Mouse (Mus musculus) CH12.LX (cell line): ENCODE results near the gene Ppp1r26. TPM values are rescaled to one million over a fixed set of nuclear protein-coding genes. Genes with fewer than 3 reads are reported as not detected.

ENCODE experiments used
- DNase-seq: peaks from one replicate; pipeline ENCODE4 v3.0.0-alpha.2; 2013; ENCODE audit errors: extremely low read depth
- H3K27ac ChIP-seq: 2 replicates; pipeline ENCODE4 v1.5.1; 2012; ENCODE audit warnings: low read depth, mild to moderate bottlenecking, control low read depth, moderate library complexity; ENCODE audit not compliant: insufficient read depth
- H3K27me3 ChIP-seq: replicated peaks from 2 replicates; pipeline ENCODE3; 2012; ENCODE audit warnings: inconsistent platforms
- H3K36me3 ChIP-seq, 2 experiments: replicated peaks in 1 of 2; 2 replicates each; pipeline versions ENCODE3 to v1.6.1; 2012; ENCODE audit warnings: inconsistent platforms in 1 of 2, low read length in 1 of 2, mild to moderate bottlenecking in 1 of 2, mixed read lengths in 1 of 2, moderate library complexity in 1 of 2; ENCODE audit not compliant: control insufficient read depth in 1 of 2, insufficient read depth in 1 of 2
- H3K4me1 ChIP-seq, 2 experiments: 2 replicates each; pipeline ENCODE4 v1.6.1; 2012; ENCODE audit warnings: inconsistent platforms in 1 of 2, moderate library complexity in 1 of 2; ENCODE audit not compliant: insufficient read depth in 2 of 2, control insufficient read depth in 1 of 2
- H3K4me2 ChIP-seq: 2 replicates; pipeline ENCODE4 v1.6.1; 2012; ENCODE audit warnings: low read depth, mild to moderate bottlenecking, control low read depth; ENCODE audit not compliant: poor library complexity, insufficient read depth, severe bottlenecking
- H3K4me3 ChIP-seq, 3 experiments: fragments of 150-350 bp in 1 of 3; sonication (generic) in 1 of 3; replicated peaks in 1 of 3; 2 replicates each; pipeline versions ENCODE3 to v1.5.1; 2011 to 2012; ENCODE audit warnings: low read depth in 2 of 3, low read length in 2 of 3, mild to moderate bottlenecking in 2 of 3, moderate library complexity in 2 of 3, control low read depth in 1 of 3, improper control_type of control experiment in 1 of 3, inconsistent platforms in 1 of 3, mixed read lengths in 1 of 3; ENCODE audit not compliant: poor library complexity in 1 of 3
- H3K79me2 ChIP-seq: replicated peaks from 2 replicates; pipeline ENCODE4 v1.6.1; 2012; ENCODE audit warnings: mild to moderate bottlenecking, moderate library complexity; ENCODE audit not compliant: control insufficient read depth, poor library complexity, insufficient read depth, severe bottlenecking; ENCODE audit errors: extremely low read depth
- H3K9ac ChIP-seq: 2 replicates; pipeline ENCODE4 v1.6.1; 2012; ENCODE audit warnings: low read depth, mild to moderate bottlenecking, control low read depth, moderate library complexity; ENCODE audit not compliant: insufficient read depth
- H3K9me3 ChIP-seq: replicated peaks from 2 replicates; pipeline ENCODE3; 2012; ENCODE audit warnings: low read length, inconsistent platforms, mixed read lengths
- BHLHE40 ChIP-seq: IDR thresholded peaks from 2 replicates; pipeline ENCODE4 v1.6.1; 2011; ENCODE audit warnings: mild to moderate bottlenecking, low read depth, low read length, improper control_type of control experiment
- CHD1 ChIP-seq: IDR thresholded peaks from 2 replicates; pipeline ENCODE4 v1.6.1; 2012; ENCODE audit warnings: low read depth, low read length, improper control_type of control experiment, inconsistent platforms
- CTCF ChIP-seq, 2 experiments: IDR thresholded peaks in 1 of 2; conservative IDR thresholded peaks in 1 of 2; 2 replicates each; pipeline ENCODE4 v1.5.1; 2011 to 2012; ENCODE audit warnings: low read depth in 2 of 2, low read length in 2 of 2, improper control_type of control experiment in 1 of 2, inconsistent platforms in 1 of 2, mild to moderate bottlenecking in 1 of 2, moderate library complexity in 1 of 2
- E2F4 ChIP-seq: IDR thresholded peaks from 2 replicates; pipeline ENCODE4 v1.6.1; 2011; ENCODE audit warnings: low read depth, low read length, improper control_type of control experiment; ENCODE audit not compliant: insufficient replicate concordance
- EP300 ChIP-seq: IDR thresholded peaks from 2 replicates; pipeline ENCODE4 v1.6.1; 2011; ENCODE audit warnings: low read length, improper control_type of control experiment
- ETS1 ChIP-seq: conservative IDR thresholded peaks from 2 replicates; pipeline ENCODE4 v1.6.1; 2012; ENCODE audit warnings: low read depth, mild to moderate bottlenecking, inconsistent platforms, low read length, improper control_type of control experiment, moderate library complexity
- GABPA ChIP-seq: IDR thresholded peaks from 2 replicates; pipeline ENCODE4 v1.6.1; 2012; ENCODE audit warnings: low read depth, low read length, improper control_type of control experiment, inconsistent platforms; ENCODE audit not compliant: insufficient replicate concordance
- IRF4 ChIP-seq: IDR thresholded peaks from 2 replicates; pipeline ENCODE4 v1.6.1; 2014; ENCODE audit warnings: low read depth, mild to moderate bottlenecking, inconsistent platforms, low read length, improper control_type of control experiment
- JUN ChIP-seq: IDR thresholded peaks from 2 replicates; pipeline ENCODE4 v1.6.1; 2011; ENCODE audit warnings: low read depth, mild to moderate bottlenecking, low read length, improper control_type of control experiment, moderate library complexity; ENCODE audit not compliant: insufficient read depth
- JUND ChIP-seq: conservative IDR thresholded peaks from 2 replicates; pipeline ENCODE4 v1.6.1; 2011; ENCODE audit warnings: low read depth, low read length, improper control_type of control experiment
- KAT2A ChIP-seq: IDR thresholded peaks from 2 replicates; pipeline ENCODE4 v1.6.1; 2012; ENCODE audit warnings: low read length, improper control_type of control experiment, inconsistent platforms; ENCODE audit not compliant: insufficient replicate concordance
- MAX ChIP-seq: IDR thresholded peaks from 2 replicates; pipeline ENCODE4 v1.6.1; 2011; ENCODE audit warnings: low read length, improper control_type of control experiment
- MAZ ChIP-seq: IDR thresholded peaks from 2 replicates; pipeline ENCODE4 v1.6.1; 2012; ENCODE audit warnings: low read depth, mild to moderate bottlenecking, inconsistent platforms, low read length, improper control_type of control experiment, moderate library complexity
- MEF2A ChIP-seq: IDR thresholded peaks from 2 replicates; pipeline ENCODE4 v1.6.1; 2014; ENCODE audit warnings: low read depth, mild to moderate bottlenecking, inconsistent platforms, low read length, improper control_type of control experiment, borderline replicate concordance
- MXI1 ChIP-seq: IDR thresholded peaks from 2 replicates; pipeline ENCODE4 v1.6.1; 2011; ENCODE audit warnings: mild to moderate bottlenecking, low read depth, low read length, improper control_type of control experiment
- MYC ChIP-seq: IDR thresholded peaks from 2 replicates; pipeline ENCODE4 v1.6.1; 2011; ENCODE audit warnings: low read depth, mild to moderate bottlenecking, improper control_type of control experiment, low read length
- NRF1 ChIP-seq: IDR thresholded peaks from 2 replicates; pipeline ENCODE4 v1.6.1; 2014; ENCODE audit warnings: low read depth, mild to moderate bottlenecking, inconsistent platforms, low read length, improper control_type of control experiment, moderate library complexity
- PAX5 ChIP-seq: IDR thresholded peaks from 2 replicates; pipeline ENCODE4 v1.6.1; 2012; ENCODE audit warnings: low read length, inconsistent platforms, mixed read lengths
- POLR2AphosphoS2 ChIP-seq: IDR thresholded peaks from 2 replicates; pipeline ENCODE4 v1.6.1; 2011; ENCODE audit warnings: low read depth, low read length, improper control_type of control experiment
- SMC3 ChIP-seq: IDR thresholded peaks from 2 replicates; pipeline ENCODE4 v1.6.1; 2011; ENCODE audit warnings: low read depth, low read length, improper control_type of control experiment
- TBP ChIP-seq: conservative IDR thresholded peaks from 2 replicates; pipeline ENCODE4 v1.6.1; 2011; ENCODE audit warnings: low read depth, low read length, improper control_type of control experiment
- TCF12 ChIP-seq: IDR thresholded peaks from 2 replicates; pipeline ENCODE4 v1.6.1; 2014; ENCODE audit warnings: low read depth, mild to moderate bottlenecking, inconsistent platforms, low read length, improper control_type of control experiment
- USF2 ChIP-seq: conservative IDR thresholded peaks from 2 replicates; pipeline ENCODE4 v1.6.1; 2011; ENCODE audit warnings: low read depth, low read length, improper control_type of control experiment
- ZC3H11A ChIP-seq: IDR thresholded peaks from 2 replicates; pipeline ENCODE4 v1.6.1; 2012; ENCODE audit warnings: low read depth, mild to moderate bottlenecking, inconsistent platforms, low read length, improper control_type of control experiment
- ZMIZ1 ChIP-seq: IDR thresholded peaks from 2 replicates; pipeline ENCODE4 v1.6.1; 2012; ENCODE audit warnings: low read depth, mild to moderate bottlenecking, inconsistent platforms, low read length, improper control_type of control experiment
- ZNF384 ChIP-seq: IDR thresholded peaks from 2 replicates; pipeline ENCODE4 v1.6.1; 2012; ENCODE audit warnings: low read depth, low read length, improper control_type of control experiment, inconsistent platforms
- dilution Hi-C: fragments of 300-500 bp; cut with MboI; formaldehyde crosslinking; loops from 2 replicates; pipeline ENCODE4 v1.14.3; 2020; ENCODE audit warnings: low sequenced_read_pairs; ENCODE audit not compliant: extremely low pct_unique_long_range_greater_than_20kb, extremely low pct_ligation_motif_present
- in situ Hi-C: fragments of 300-500 bp; cut with MboI; formaldehyde crosslinking; loops from 3 replicates; pipeline ENCODE4 v1.14.3; 2019; ENCODE audit warnings: low sequenced_read_pairs, low pct_ligation_motif_present, low pct_unique_long_range_greater_than_20kb, mixed read lengths
- polyA plus RNA-seq: library from polyadenylated mRNA; unstranded; fragments of >175 nt; gene quantifications from 2 replicates; pipeline ENCODE4 v1.2.1, GENCODE M21; 2012; ENCODE audit warnings: low read depth; ENCODE audit not compliant: insufficient read length
- total RNA-seq, 2 experiments: library from RNA; depleted of rRNA; stranded (reverse); fragments of 300-350 nt in 1 of 2; fragments of >200 nt in 1 of 2; gene quantifications; 2 replicates each; pipeline ENCODE4 v1.2.3; 2012 to 2014

Gene Ppp1r26
- total and polyA plus RNA-seq, 3 experiments = 0.77 TPM; not detected in 2

DNA sequence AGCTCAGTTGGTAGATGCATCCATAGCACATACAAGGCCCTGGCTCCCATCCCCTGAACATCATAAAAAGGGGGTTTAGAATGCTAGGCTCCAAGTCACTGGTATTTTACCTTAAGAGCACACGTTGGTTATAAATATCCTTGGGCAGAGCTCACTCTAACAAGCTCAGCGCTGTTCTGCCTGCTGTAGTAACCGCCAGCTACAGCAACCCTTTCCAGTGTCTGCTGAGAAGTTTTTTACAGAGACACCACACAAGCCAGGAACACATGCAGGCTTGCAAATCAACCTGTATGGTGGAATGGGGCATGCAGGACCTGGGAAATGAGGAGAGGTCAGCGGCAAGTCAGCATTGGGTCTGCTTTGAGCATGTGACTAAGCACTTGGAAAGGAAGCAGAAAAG lies 37.5 kb upstream of the Ppp1r26 start:
- Histone ChIP-seq H3K4me1 (peaks cover 5% of the 10 kb centered on the region in 2 experiments; a peak in 2 of 4 replicates), H3K4me3 (no peak overlapping the region), H3K4me2 (no peak overlapping the region), H3K27me3 (peaks cover 8% of the 10 kb centered on the region), H3K9me3 (peaks cover 3% of the 10 kb centered on the region), H3K9ac (no peak overlapping the region), H3K27ac (no peak overlapping the region), H3K36me3 (no peaks in the 10 kb centered on the region), H3K79me2 (no peaks in the 10 kb centered on the region)
- dilution Hi-C loops = no loop called here
- no peak for DNase-seq
- in situ Hi-C loops = no loop called here
- no peak for TF ChIP-seq KAT2A
- TF ChIP-seq CTCF (conservative IDR thresholded peaks at IDR 0.05 in 1 of 2, IDR thresholded peaks at IDR 0.05 in 1 of 2; ENCODE audit: low read depth in 2 of 2, low read length in 2 of 2) = no peak
- no peak for TF ChIP-seq JUND
- TF ChIP-seq JUN = no peak
- TF ChIP-seq EP300 = no peak
- TF ChIP-seq NRF1 = no peak
- TF ChIP-seq MAZ = no peak
- TF ChIP-seq ZNF384 = no peak
- no peak for TF ChIP-seq MEF2A
- no peak for TF ChIP-seq BHLHE40
- no peak for TF ChIP-seq GABPA
- TF ChIP-seq ETS1 = no peak
- no peak for TF ChIP-seq USF2
- TF ChIP-seq IRF4 = no peak
- TF ChIP-seq ZMIZ1 = no peak
- no peak for TF ChIP-seq CHD1
- no peak for TF ChIP-seq TBP
- TF ChIP-seq E2F4 = no peak
- no peak for TF ChIP-seq TCF12
- TF ChIP-seq SMC3 = no peak

DNA sequence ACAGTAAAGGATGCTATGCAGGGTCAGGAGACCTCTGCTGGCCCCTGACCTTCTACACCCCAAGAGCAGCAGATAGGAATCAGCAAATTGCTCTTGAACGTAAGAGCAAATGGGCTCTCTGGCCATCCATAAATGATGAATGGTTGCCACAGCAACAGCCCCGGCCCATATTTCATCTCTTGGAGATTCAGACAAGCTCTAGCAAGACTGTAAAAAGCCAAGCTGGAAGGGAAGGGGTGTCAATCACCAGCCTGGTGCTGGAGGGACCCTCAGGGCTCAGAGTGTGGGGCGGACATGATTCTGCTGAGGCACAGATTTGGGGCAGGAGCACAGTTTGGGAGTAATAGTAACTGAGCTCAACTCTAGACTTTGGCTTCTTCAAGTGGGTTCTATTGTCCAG lies 37.0 kb upstream of the Ppp1r26 start:
- Histone ChIP-seq H3K9me3 (peaks cover 3% of the 10 kb centered on the region), H3K4me3 (no peak overlapping the region), H3K4me1 (peaks cover 5% of the 10 kb centered on the region in 2 experiments; a peak in 2 of 4 replicates), H3K27me3 (peaks cover 8% of the 10 kb centered on the region), H3K79me2 (no peaks in the 10 kb centered on the region), H3K4me2 (no peak overlapping the region), H3K9ac (no peak overlapping the region), H3K27ac (no peak overlapping the region), H3K36me3 (no peaks in the 10 kb centered on the region)
- in situ Hi-C loops (no loop called here), dilution Hi-C loops (no loop called here)
- TF ChIP-seq JUN (no peak), PAX5 (no peak), POLR2AphosphoS2 (no peak), ZC3H11A (no peak), MYC (no peak), TCF12 (no peak), ZNF384 (no peak), MEF2A (no peak), SMC3 (no peak), MXI1 (no peak), MAX (no peak)
- no peak for DNase-seq
